Mouse (Mus musculus): ENCODE measurements around the gene Gm21970.

DNA sequence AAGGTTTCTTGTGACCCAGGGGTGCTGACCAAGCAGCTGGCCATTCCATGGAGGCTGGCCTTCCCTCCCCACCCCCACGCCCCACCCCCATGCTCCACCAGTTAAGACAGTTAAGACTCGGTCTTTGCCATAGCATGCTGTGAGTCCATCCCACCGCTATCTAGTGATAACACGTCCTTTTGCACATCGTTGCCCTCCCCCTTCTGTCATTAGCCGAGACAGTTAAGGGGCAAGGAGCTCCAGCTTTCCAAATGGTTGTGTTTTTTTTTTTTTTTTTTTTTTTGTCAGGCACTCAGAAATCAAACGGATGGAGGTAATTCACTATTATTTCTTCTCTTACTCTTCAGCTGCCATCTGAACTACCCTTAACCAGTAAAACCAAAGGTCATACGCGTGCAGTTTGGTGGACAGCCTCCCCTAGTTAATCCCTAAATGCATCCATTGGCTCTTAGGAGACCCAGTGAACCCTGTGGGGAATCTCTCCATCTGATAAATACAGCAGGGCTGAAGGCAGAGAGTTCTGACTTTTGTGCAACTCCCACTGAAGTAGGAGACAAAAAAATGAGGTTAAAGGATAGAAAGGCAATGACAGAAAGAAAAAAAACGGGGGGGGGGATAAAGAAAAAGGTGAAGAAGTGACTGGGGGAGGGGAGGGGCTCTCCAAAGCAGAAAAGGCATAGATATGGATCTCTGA is 5.5 kb downstream of the Gm21970 start:
- no peak for TF ChIP-seq CTCF (IDR thresholded peaks at IDR 0.05; ENCODE audit: low read depth)
- TF ChIP-seq EP300 (IDR thresholded peaks at IDR 0.05; ENCODE audit: low read depth): peak; percentile 67

Data from liver, embryonic 14.5 days (tissue).